Mouse (Mus musculus) hindlimb bud, embryonic 11.5 days (tissue): ENCODE data around the gene Mink1.
"Not testable (repeated sequence)": the region's sequence is repeated elsewhere in the genome, so short reads cannot be mapped to it uniquely, and the experiment has no call there.

Experiments used
- DNase-seq: peaks from one replicate; pipeline ENCODE4 v3.0.0-alpha.2; 2012; ENCODE audit warnings: low read depth, low spot score; ENCODE audit errors: extremely low spot score

Mink1 gene

DNA sequence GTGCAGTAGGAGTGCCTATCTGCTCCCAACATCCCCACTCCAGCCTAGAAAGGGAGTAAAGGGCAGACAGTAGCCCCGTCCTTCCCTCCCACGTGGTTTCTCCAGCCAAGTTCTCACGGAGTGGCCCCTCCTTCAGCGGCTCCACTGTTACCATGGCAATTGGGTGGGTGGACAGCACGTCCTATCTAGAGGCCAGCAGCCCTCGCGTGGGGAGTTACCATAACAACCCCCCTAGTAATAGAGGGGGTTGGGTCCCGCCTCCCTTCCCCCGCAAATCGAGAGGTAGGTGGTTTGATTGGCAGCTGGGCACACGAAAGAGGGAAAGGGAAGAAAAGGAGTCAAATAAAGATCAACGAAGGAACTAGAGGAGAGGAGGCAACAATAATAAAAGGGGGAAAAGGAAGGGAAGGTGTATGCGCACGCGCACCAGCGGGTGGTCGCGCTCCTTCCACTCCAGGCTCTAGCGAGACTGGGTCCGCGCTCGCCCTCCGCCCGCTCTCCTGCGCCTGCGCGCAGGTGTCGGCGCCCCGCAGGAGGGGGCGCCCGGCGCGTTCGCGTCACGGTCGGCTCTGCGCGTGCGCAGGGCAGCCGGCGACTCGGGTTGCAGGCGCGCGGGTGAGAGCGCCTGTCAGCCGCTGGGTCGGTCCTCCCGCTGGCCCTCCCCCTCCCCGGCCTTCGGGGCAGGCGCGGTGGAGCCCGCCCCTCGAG lies at the start of gene Mink1:
Gene Mink1, plus strand, starts transcription at position 595 of the 708 bp plus-strand sequence.
- peak; percentile 47 for DNase-seq

DNA sequence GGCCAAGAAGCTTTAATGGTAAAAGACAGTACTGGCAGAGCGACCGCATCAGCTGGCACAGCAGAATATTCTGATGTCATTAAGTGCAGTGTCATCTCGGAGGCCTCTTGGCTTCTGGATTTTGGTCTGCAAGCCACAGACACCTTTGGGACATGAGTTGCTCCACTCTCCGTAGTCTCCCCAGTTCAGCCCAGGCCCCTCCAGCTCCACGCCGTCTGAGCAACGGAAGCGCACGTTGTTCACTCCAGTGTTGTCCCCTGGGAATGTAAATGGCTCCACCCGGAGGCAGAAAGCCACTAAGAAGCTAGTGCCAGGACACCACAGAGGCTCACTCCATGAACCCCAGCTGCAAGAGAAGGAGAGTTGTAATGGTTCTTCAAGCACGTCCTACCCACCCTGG lies 49.2 kb upstream of the Mink1 start:
- no peak for DNase-seq

DNA sequence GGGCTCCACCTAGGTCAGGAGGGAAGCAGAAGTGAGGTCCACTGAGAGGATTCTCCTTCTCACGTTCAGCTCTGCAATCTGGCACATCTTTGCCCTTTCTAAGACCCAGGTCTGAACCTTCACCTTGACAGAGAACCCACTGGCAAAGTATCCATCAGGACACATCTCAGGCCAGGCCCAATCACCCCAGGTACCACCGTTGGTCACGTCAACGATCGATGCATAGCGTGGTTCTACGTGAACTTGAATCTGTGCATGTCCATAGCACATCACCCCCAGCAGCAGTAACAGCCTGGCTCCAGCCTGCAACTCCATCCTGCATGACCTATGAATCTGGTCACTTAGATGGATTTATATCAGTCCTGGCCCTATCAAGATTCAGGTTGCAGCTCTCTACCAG lies 48.4 kb upstream of the Mink1 start, which contains the start of gene Vmo1:
Gene Vmo1, minus strand, starts transcription at position 329 of the 400 bp plus-strand sequence.
- DNase-seq, result no peak

DNA sequence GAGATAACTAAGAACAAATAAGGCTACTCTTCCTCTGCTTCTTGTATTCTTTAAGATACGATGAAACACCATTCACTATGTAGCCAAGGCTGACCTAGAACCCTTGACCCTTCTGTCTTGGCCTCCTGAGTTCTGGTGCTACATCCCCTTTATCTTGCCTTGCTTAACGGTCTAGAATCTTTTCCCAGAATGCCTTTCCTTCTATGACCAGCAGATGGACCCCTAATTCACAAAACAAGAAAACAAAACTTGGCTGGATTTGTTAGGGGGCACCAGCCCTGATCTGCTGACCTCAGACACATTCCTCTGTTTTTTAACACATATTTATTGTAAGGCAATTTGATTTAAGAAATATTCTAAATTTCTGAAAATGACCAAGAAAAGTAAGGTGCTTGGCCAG lies 46.3 kb upstream of the Mink1 start:
- DNase-seq, result peak; percentile 57

DNA sequence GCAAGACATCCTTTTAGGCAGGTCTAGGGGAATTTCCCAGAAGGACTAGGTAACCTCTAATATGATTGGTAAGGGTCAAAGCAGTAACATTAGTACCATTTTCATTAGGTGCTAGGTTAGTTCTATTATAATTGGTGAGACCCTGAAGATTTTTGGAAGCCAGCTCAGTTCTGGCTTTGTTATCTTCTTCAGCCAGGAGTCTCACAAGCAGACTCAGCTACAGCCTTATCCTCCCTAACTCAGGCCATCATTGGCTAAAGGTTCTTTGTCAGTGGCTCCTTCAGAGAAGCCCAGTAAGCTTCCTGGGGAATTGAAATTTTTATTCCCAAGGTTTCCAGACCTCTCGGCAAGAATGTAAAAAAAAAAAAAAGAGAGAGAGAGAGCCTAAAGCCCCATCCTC lies 44.2 kb upstream of the Mink1 start:
- no peak for DNase-seq

DNA sequence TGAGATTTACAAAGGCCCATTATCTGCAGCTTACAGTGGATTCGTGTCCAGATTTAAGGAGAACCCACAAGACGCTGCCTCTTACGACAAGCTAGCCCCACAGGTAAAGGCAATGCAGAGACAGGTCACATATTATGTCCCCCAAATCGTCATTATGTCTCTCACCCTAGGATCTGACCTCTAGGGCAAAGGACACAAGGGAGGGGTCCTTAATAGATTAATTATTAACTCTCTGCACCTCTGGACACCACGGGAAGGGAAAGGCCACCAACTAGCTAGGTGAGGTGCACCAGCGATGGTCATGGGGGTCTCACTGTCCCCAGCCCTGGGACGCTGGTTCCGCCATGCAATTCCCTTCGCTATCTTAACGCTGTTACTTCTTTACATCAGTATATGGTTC lies 43.8 kb upstream of the Mink1 start, which contains the start of gene Gltpd2:
Gene Gltpd2, plus strand, starts transcription at position 274 of the 400 bp plus-strand sequence.
- DNase-seq, result no peak

DNA sequence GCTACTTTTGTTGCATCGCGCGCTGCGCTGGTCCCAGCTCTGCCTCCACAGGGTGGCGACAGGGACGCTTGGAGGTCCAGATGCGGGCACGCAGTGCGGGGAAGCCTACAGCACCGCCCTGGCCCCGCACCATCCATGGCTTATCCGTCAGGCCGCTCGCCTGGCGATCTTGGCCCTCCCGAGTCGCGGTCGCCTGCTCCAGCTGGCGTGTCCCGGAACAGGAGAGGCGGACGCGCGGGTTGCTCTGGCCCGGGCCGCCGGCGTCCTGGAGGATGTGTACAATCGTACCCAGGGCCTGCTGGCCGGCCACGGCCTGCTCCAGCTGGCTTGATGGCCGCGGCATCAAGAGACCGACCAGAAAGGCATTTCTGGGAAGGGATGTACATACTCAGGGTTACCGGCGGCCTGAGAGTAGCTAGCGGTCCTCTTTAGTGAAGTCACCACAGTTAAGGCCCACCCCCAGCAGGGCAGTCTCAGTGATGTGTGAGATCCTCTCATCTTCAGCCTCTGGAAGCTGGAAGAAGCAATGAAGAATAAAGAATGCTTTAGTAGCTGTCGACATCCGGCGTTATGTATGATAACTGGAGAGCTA lies 42.4 kb upstream of the Mink1 start:
- no peak for DNase-seq

DNA sequence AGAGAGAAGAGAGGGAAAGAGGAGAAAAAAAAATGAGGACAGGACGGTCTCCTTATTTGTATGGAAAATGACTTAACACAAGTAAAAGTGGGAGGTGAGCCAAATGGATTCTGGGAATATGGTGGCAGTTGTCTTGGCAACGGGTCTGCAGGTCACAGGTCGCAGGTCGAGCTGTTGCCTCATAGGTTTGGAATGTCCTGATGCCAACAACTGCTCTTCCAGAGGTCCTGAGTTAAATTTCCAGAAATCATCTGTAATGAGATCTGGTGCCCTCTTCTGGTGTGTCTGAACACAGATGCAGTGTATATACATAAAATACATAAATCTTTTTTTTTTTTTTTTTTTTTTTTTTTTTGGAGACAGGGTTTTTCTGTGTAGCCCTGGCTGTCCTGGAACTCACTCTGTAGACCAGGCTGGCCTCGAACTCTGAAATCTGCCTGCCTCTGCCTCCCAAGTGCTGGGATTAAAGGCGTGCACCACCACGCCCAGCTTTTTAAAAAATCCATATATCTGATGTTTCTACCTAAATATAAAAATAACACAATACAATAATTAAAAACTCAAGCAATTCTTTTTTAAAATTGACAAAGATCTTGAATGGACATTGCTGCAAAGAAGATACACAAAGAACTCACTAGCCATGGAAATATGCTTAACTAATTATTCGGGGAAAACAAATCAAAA lies 39.2 kb upstream of the Mink1 start:
- not testable (repeated sequence) for DNase-seq

DNA sequence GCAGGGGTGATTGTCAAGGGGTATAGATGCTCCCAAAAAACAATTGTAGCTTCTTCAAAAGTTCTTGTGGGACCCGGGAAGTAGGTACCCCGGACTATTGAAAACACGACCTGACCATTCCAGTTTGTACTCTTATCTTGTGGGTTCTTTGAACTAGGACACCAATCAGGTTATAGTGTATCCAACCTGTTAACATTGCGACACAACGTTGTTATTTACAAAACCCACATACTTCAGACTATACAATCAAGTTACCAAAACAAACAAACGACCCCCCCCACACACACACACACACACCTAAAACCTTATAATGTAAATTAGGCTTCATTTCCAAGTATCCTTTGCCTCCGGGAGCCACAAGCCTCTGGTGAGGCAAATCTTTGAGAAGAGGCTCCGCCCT lies 37.9 kb upstream of the Mink1 start:
- DNase-seq, result no peak

DNA sequence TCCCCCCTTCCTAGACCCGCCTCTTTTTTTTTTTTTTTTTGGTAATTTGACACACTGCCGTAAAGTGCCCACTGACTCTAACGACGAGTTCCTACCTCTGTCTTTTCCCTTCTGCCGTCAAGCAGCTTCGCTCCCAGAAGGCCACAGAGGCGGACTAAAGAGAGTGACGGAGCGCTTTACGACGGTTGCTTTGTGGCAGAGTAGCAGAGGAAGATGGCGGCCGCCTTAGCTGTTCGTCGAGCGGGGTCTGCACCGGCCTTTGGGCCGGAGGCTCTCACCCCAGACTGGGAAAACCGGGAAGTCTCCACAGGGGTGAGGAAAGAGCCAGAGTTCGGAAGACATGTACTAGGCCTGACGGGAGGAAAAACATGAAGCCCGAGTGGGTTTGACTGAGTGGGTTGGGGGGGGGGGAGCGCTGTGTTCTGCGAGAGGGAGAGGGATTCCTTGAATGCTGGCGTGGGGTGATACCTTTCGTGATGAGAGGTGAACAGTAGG lies 37.5 kb upstream of the Mink1 start, which contains the start of gene Psmb6:
Gene Psmb6, plus strand, starts transcription at position 184 of the 495 bp plus-strand sequence.
- DNase-seq, result peak; percentile 93

DNA sequence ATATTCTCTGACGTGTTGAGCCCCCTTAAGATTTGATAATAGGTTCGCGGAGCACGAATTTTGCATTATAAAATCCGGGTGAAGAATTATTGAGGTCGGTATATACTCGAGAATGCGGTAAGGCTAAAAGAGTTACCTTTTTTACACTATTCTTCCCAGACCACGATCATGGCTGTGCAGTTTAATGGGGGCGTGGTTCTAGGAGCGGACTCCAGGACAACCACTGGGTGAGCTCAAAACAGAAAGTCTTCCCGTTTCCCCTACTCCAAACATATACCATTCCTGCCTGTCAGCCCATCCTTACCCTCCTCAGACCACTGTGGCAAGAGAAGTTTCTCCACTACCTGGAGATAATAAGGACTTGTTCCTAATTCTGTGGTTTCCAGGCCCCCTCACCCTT lies 37.0 kb upstream of the Mink1 start:
- DNase-seq, result no peak

DNA sequence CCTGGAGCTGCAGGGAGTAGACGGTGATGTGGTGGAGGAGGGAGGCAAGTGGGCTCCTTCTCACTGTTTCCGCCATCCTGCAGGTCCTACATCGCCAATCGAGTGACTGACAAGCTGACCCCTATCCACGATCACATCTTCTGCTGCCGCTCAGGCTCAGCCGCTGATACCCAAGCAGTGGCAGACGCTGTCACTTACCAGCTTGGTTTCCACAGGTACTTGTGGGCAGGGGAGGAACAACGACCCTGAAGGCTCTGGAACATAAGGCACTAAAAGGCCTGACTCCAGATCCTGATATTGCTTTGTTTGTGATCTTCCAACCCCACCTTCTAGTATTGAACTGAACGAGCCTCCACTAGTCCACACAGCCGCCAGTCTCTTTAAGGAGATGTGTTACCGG lies 36.5 kb upstream of the Mink1 start:
- no peak for DNase-seq

DNA sequence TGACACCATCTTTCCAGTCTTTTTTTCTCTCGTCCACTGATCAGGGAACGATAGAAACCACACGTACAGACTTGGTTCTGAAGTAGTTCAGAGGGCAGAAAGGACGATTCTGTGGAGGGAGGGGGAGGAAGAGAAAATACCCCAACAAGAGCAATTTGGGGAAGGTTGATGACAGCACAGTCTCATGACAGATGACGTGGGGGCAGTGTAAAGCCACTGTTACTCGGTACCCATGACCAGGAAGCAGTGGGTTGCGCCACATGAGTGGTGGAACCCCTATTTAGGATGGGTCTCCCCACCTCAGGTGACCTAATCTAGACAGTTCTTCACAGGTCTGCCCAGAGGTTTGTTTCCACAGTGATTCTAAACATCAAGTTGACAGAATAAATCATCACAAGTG lies 34.1 kb upstream of the Mink1 start:
- no peak for DNase-seq

DNA sequence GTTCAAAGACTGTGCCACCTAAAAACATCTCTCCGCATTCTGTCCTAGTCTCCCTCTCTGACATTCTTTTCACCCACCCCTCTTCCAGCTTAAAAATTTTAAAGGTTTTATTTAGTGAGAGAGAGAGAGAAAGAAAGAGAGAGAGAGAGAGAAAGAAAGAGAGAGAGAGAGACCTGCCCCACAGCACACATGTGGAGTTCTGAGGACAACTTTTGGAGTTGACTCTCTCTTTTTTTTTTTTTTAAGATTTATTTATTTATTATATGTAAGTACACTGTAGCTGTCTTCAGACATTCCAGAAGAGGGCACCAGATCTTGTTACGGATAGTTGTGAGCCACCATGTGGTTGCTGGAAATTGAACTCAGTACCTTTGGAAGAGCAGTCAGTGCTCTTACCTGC lies 31.6 kb upstream of the Mink1 start:
- not testable (repeated sequence) for DNase-seq

DNA sequence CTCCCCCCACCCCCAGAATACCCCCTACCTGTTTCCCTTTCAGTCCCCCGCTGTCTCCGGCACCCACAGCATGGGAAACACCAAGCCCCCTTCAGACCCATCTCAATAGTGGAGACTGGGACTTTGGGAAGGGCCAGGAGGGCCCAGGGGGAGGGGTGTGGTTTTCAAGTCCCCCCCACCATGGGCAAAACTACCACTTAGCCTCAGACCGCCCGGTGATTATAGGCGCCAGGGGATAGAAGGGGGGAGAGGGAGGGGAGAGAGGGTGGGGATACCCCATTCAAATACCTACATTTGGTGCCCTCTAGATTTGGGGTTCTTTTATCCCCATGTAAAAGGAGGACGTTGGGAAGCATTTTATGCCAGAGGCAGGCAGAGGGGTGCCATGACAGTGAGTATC lies 29.8 kb upstream of the Mink1 start, which contains the start of gene Gm40193:
Gene Gm40193, minus strand, starts transcription at position 101 of the 400 bp plus-strand sequence.
- no peak for DNase-seq

DNA sequence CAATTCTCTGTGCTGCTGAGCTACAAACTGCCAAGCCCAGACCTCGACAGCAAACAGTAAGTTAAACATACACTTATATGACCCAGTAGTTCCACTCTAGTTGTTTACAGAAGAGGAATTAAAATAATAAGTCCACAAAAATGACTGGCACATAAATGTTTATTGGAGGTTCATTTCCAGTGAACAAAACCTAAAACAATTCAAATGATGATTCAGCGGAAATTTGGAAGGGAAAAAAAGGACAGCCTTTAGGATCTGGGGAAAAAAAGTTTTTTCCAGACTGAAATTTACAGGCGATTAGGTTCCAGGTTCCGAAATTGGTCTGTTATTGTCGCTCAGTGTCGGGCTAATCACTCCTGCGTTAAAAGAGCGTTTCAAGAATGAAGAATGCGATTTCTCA lies 23.3 kb upstream of the Mink1 start:
- DNase-seq, result no peak

DNA sequence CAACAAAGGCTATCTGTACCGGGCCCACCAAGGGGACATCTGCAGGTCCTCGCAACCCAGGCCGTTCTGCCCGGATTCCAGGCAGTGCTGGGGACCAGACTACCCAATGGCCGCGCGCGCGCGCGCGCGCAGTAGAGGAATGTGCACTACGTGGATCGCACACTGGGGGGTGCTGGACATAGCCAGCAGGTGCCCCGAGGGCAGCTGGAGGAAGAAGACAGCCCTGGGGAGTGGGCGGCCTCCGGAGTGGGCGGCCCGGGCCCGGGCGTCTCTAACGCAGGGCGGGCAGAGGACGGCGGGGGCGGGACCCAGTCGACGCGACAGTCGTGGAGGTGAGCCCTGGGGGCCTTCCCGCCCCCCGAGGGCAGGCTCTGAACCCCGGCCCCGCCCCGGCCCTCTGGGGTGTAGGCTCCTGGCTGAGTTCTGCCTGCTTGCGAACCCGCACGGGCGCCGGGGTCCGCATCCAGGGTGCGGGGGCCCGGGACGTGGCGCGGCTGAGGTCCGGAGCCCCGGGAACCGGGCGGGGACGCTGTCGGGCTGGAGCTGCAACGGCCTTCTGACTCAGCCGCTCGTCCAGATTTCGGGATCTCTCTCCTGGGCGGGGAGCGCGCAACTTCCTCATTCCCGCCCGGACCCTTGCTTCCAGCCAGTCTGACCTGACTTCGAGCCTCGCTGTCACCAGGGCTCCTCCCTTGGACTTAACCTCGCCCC lies 22.6 kb upstream of the Mink1 start, which contains the start of gene Pld2:
Gene Pld2, plus strand, starts transcription at position 188 of the 711 bp plus-strand sequence.
- no peak for DNase-seq

DNA sequence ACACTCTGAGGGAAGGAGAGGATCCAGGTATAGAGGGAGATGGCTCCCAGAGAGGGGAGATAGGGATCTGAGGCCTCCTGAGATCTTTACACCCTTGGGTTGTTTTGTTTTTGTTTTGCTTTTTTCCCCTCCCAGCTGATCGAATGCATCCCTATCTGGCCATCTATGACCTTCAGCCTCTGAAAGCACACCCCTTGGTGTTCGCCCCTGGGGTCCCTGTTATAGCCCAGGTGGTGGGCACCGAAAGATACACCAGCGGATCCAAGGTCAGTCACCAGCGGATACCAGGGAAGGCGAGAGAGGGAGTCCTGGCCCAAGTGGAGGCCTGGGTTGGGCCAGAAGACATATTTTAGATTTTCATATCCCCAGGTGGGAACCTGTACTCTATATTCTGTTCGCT lies 21.8 kb upstream of the Mink1 start:
- DNase-seq, result no peak

DNA sequence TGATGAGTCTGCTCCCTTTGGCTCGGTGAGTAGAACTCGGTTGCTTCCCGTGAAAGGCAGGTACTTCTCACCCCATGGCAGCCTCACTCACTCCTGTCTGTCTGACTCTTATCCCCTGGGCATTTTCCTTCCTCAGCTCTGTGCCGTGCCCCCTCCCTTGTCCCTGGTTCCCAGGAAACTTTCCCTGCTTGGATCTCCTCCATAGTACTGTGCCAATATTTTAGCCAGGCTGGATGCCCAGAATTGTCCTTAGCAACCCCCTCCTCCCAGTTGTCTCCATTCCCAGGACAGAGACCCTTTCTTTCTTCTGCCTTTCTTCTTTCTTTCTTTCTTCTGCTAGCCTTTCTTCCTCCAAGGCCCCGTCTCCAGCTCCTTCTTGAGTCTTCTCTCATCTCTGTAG lies 21.3 kb upstream of the Mink1 start:
- DNase-seq, result no peak

DNA sequence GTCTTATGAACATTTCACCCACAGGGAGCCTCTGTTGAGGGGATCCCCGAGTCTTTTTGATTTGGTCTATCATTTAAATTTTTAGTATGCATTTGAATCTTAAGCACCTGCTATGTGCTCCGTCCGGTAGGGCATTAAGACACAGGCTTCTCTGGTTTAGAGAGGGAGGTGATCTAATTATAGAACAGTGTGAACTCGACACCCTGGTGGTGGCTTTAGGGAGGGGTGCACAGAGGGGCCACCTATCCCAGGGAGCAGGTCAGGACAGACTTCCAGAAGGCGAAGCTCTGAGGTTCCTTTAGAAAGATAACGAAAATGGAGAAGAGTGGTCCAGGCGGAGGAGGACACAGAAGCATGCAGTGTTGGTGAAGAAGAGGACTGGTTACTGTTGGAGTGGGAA lies 18.2 kb upstream of the Mink1 start:
- no peak for DNase-seq

DNA sequence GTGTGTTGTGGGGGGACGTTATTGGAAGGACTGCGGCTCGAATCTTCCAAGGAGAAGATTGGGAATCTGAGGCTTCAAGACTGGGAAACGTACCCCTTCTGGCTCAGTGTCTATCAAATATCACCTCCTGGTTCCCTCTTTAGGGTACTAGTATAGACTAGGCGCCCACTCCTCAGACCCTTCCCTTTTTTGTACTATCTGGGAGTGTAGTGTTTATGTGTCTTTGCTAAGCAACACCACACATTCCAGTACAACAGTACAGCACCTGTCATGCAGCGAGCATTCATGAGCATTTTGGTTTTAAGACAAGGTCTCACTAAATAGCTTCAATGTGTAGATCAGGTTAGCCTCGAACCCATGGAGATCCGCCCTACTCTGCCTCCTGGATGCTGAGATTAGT lies 11.2 kb upstream of the Mink1 start:
- DNase-seq, result no peak
